Mouse (Mus musculus): ENCODE results near the gene 0610010F05Rik.

Gene 0610010F05Rik

DNA sequence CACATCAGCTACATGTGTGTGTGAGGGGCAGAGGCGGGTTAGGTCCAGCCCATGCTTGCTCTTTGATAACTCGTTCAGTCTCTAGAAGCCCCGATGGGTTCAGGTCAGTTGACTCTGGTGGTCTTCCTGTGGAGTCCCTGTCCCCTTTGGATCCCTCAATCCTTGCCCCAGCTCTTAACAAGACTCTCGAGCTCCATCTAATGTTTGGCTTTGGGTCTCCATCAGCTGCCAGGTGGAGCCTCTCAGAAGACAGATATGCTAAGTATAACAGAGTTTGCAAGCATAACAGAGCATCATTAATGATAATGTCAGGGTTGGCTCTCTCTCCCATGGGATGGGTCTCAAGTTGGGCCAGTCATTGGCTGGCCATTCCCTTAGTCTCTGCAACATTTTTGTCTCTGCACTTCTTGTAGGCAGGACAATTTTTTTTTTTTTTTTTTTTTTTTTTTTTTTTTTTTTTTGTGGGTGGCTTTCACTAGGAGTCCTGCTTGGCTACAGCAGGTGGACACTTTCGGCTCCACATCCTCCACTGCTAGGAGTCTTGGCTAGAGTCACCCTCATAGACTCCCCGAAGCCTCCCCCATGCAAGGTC is 76.3 kb downstream of the 0610010F05Rik start:
- DNase-seq: no peak

DNA sequence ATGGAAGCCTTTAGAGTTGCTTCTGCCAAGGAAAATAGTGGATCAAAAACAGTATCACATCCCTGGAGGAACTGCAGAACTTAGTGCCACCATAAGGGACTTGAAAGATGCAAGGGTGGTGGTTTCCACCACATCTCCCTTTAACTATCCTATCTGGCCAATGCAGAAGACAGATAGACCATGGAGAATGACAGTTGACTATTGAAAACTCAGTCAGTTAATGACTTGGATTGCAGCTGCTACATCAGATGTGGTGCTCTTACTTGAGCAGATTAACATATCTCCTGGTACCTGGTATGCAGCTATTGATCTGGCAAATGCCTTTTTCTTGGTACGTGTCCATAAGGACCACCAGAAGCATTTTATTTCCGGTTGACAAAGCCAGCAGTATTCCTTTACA is 96.0 kb downstream of the 0610010F05Rik start:
- no peak for DNase-seq

DNA sequence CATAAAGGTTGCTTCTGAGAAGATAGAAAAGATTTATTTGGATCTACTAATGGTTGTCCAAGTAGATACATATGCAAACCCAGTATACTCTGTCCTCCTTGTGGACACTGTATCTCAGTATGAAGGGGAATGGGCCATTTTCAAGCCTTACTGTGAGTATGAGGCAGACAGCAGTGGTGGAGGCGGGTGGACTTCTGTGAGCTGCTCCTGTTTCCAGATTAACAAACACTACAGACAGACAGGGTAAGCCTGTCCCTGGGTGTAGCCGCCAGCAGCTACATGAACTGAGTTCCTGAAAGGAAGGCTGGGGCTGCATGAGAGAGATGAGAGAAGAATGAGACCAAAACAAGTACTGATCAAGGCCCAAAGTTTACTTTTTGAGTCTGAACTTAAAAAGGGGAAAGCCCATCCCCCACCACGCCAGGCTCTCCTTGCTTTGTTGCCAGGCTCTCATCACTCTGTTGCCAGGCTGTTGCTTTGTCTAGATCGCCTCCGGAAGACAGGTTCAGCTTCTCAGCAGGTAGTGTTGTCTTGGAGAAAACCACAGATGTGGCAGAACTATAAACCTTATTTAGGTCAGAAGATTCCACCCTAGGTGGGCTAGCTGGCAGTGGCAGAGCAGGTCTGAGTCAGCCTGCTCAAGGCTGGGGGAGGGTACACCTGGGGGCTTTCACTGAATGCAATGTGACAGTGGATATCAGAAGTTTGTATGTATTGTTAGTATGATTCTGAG is 112.8 kb downstream of the 0610010F05Rik start, which contains the start of gene 1700093K21Rik:
Gene 1700093K21Rik (minus strand): TSS at position 683 of the 733 bp plus-strand sequence.
- DNase-seq: no peak

DNA sequence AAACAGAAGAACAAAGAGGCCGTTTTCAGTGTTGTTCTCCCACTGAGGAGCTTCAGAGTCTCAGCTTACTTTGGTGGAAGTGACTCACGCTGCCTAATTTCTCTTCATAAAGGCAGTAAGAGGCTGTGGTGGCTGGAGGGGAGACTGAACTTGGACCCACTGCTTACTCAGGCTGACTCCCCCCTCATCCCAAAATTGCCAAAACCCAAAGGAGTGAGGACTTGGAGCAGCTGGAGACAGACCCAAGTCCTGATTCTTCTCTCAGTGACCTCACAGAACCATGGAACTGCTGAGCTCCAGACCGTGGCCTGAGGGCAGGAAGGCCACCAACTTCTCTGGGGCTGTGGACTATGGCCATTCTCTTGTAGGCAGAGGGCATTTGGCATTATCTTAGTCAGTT is 114.5 kb downstream of the 0610010F05Rik start:
- DNase-seq: no peak

DNA sequence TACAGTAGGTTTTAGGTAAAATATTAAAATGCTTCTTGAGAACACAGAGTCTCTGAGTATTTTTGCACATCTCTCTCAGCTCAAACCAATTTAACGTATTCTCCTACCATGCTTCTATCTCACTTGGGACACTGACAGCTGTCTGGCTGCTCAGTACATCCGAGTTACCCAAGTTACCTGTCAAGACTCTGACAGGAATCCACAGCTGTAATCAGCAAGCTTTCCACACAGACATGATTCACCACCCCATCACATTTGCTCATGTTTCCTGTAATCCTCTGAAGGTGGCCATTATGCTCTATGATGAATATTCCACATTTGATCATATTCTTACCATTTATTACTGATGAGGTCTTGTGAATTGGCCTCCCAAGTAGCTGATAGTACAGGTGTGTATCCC is 118.1 kb downstream of the 0610010F05Rik start:
- no peak for DNase-seq
